Mouse (Mus musculus) urinary bladder, postnatal 36 days (tissue): ENCODE results near the gene Spata18.

Experiments
- DNase-seq, 2 experiments: peaks; one replicate each; pipeline ENCODE4 v3.0.0; 2022; ENCODE audit warnings: low spot score in 2 of 2, mixed read lengths in 1 of 2

The Spata18 gene

GRCm38 (mm10) chr5:73716941-73717340, 65.8 kb downstream of the Spata18 start:
- DNase-seq: no peak

- no peak for DNase-seq
These were observed 70.6 kb downstream of the Spata18 start for GRCm38 (mm10) chr5:73721682-73722282.

- DNase-seq: no peak
These were observed 74.8 kb downstream of the Spata18 start for GRCm38 (mm10) chr5:73725981-73726380.

- no peak for DNase-seq
These were observed 77.5 kb downstream of the Spata18 start for GRCm38 (mm10) chr5:73728651-73729050.
